Mouse (Mus musculus): Measurements from ENCODE around the gene Setd3. TPM values are rescaled to one million over a fixed set of nuclear protein-coding genes. Genes with fewer than 3 reads are reported as not detected.

Gene Setd3
- total and polyA plus RNA-seq, 2 experiments = 17.6 to 70.4 TPM

GRCm38 (mm10) chr12:108067231-108067630, 111.9 kb downstream of the Setd3 start:
- DNase-seq (ENCODE audit: extremely low read depth, low read depth, low spot score) = no peak

GRCm38 (mm10) chr12:108064396-108064998, 114.6 kb downstream of the Setd3 start:
- Histone ChIP-seq H3K4me3 (ENCODE audit: insufficient read depth, low read depth, low read length) (no peak overlapping the region), H3K36me3 (ENCODE audit: control insufficient read depth, insufficient read depth, low read length) (no peaks in the 10 kb centered on the region), H3K9ac (ENCODE audit: low read depth, low read length) (no peak overlapping the region), H3K79me2 (ENCODE audit: control insufficient read depth, insufficient read depth, low read length) (no peaks in the 10 kb centered on the region), H3K27ac (replicated peaks; ENCODE audit: insufficient read depth, low read depth, low read length) (no peak overlapping the region), H3K4me1 (ENCODE audit: control insufficient read depth, insufficient read depth, low read length) (no peaks in the 10 kb centered on the region), H3K27me3 (ENCODE audit: control insufficient read depth, insufficient read depth, low read length) (no peaks in the 10 kb centered on the region)
- TF ChIP-seq CTCF (IDR thresholded peaks at IDR 0.05; ENCODE audit: low read depth, low read length) (no peak), POLR2A (IDR thresholded peaks at IDR 0.05; ENCODE audit: extremely low read depth, insufficient read depth, low read length) (no peak)
- DNase-seq (ENCODE audit: extremely low read depth, low read depth, low spot score) = no peak
- WGBS = 71% methylated on average over 9 of the region's 9 CpGs

More at GRCm38 (mm10) chr12:108067231-108067630, 111.9 kb downstream of the Setd3 start:
- no peaks in the 10 kb centered on the region for H3K36me3 ChIP-seq (ENCODE audit: control insufficient read depth, insufficient read depth, low read length)
- TF ChIP-seq CTCF (IDR thresholded peaks at IDR 0.05; ENCODE audit: low read depth, low read length) = no peak
- no peak for TF ChIP-seq POLR2A (IDR thresholded peaks at IDR 0.05; ENCODE audit: extremely low read depth, insufficient read depth, low read length)
- H3K4me3 ChIP-seq (ENCODE audit: insufficient read depth, low read depth, low read length) = no peak overlapping the region
- H3K4me1 ChIP-seq (ENCODE audit: control insufficient read depth, insufficient read depth, low read length) = no peaks in the 10 kb centered on the region
- 82% methylated on average over 3 of the region's 3 CpGs for WGBS
- H3K79me2 ChIP-seq (ENCODE audit: control insufficient read depth, insufficient read depth, low read length) = no peaks in the 10 kb centered on the region
- H3K27me3 ChIP-seq (ENCODE audit: control insufficient read depth, insufficient read depth, low read length) = no peaks in the 10 kb centered on the region
- no peak overlapping the region for H3K9ac ChIP-seq (ENCODE audit: low read depth, low read length)
- no peak overlapping the region for H3K27ac ChIP-seq (replicated peaks; ENCODE audit: insufficient read depth, low read depth, low read length)

GRCm38 (mm10) chr12:108063986-108064385, 115.1 kb downstream of the Setd3 start:
- TF ChIP-seq CTCF (IDR thresholded peaks at IDR 0.05; ENCODE audit: low read depth, low read length) = no peak
- no peak for TF ChIP-seq POLR2A (IDR thresholded peaks at IDR 0.05; ENCODE audit: extremely low read depth, insufficient read depth, low read length)
- no peaks in the 10 kb centered on the region for H3K79me2 ChIP-seq (ENCODE audit: control insufficient read depth, insufficient read depth, low read length)
- WGBS = 37% methylated on average over 6 of the region's 6 CpGs

GRCm38 (mm10) chr12:108062137-108062536, 117.0 kb downstream of the Setd3 start:
- Histone ChIP-seq H3K79me2 (ENCODE audit: control insufficient read depth, insufficient read depth, low read length) (no peaks in the 10 kb centered on the region), H3K27me3 (ENCODE audit: control insufficient read depth, insufficient read depth, low read length) (no peaks in the 10 kb centered on the region), H3K4me1 (ENCODE audit: control insufficient read depth, insufficient read depth, low read length) (no peaks in the 10 kb centered on the region), H3K4me3 (ENCODE audit: insufficient read depth, low read depth, low read length) (no peak overlapping the region), H3K9ac (ENCODE audit: low read depth, low read length) (no peak overlapping the region), H3K27ac (replicated peaks; ENCODE audit: insufficient read depth, low read depth, low read length) (no peak overlapping the region), H3K36me3 (ENCODE audit: control insufficient read depth, insufficient read depth, low read length) (no peaks in the 10 kb centered on the region)
- TF ChIP-seq POLR2A (IDR thresholded peaks at IDR 0.05; ENCODE audit: extremely low read depth, insufficient read depth, low read length) = no peak
- TF ChIP-seq CTCF (IDR thresholded peaks at IDR 0.05; ENCODE audit: low read depth, low read length) = no peak
- WGBS = 62% methylated on average over 5 of the region's 5 CpGs
- no peak for DNase-seq (ENCODE audit: extremely low read depth, low read depth, low spot score)

More at GRCm38 (mm10) chr12:108063986-108064385, 115.1 kb downstream of the Setd3 start:
- Histone ChIP-seq H3K4me1 (ENCODE audit: control insufficient read depth, insufficient read depth, low read length) (no peaks in the 10 kb centered on the region), H3K9ac (ENCODE audit: low read depth, low read length) (no peak overlapping the region), H3K27ac (replicated peaks; ENCODE audit: insufficient read depth, low read depth, low read length) (no peak overlapping the region), H3K4me3 (ENCODE audit: insufficient read depth, low read depth, low read length) (no peak overlapping the region), H3K36me3 (ENCODE audit: control insufficient read depth, insufficient read depth, low read length) (no peaks in the 10 kb centered on the region), H3K27me3 (ENCODE audit: control insufficient read depth, insufficient read depth, low read length) (no peaks in the 10 kb centered on the region)
- DNase-seq (ENCODE audit: extremely low read depth, low read depth, low spot score) = no peak

GRCm38 (mm10) chr12:108061661-108062060, 117.5 kb downstream of the Setd3 start:
- WGBS = 80% methylated on average over 7 of the region's 7 CpGs
- Histone ChIP-seq H3K4me1 (ENCODE audit: control insufficient read depth, insufficient read depth, low read length) (no peaks in the 10 kb centered on the region), H3K79me2 (ENCODE audit: control insufficient read depth, insufficient read depth, low read length) (no peaks in the 10 kb centered on the region), H3K27ac (replicated peaks; ENCODE audit: insufficient read depth, low read depth, low read length) (no peak overlapping the region), H3K36me3 (ENCODE audit: control insufficient read depth, insufficient read depth, low read length) (no peaks in the 10 kb centered on the region), H3K9ac (ENCODE audit: low read depth, low read length) (no peak overlapping the region), H3K27me3 (ENCODE audit: control insufficient read depth, insufficient read depth, low read length) (no peaks in the 10 kb centered on the region), H3K4me3 (ENCODE audit: insufficient read depth, low read depth, low read length) (no peak overlapping the region)
- DNase-seq (ENCODE audit: extremely low read depth, low read depth, low spot score) = no peak
- no peak for TF ChIP-seq CTCF (IDR thresholded peaks at IDR 0.05; ENCODE audit: low read depth, low read length)
- TF ChIP-seq POLR2A (IDR thresholded peaks at IDR 0.05; ENCODE audit: extremely low read depth, insufficient read depth, low read length) = no peak

Other genes with a start within 250 kb of the Setd3 start
- 0.13 and 0.18 TPM in 2 replicates for gene Bcl11b, start 175.7 kb downstream of the Setd3 start, total RNA-seq (2014; rRNA removed)
- 0.19 and 0.39 TPM in 2 replicates for gene Bcl11b, start 175.7 kb downstream of the Setd3 start, polyA plus RNA-seq (2012; rRNA removed)
- 4.1 and 5.9 TPM in 2 replicates for gene Ccnk, start 265 bp upstream of the Setd3 start, total RNA-seq (2014; rRNA removed)
- 5.8 and 8.5 TPM in 2 replicates for gene Ccnk, start 265 bp upstream of the Setd3 start, polyA plus RNA-seq (2012; rRNA removed)
- gene Ccdc85c, start 96.1 kb upstream of the Setd3 start, total RNA-seq (2014; rRNA removed) = 4.1 and 7.1 TPM in 2 replicates
- 15.2 and 18.6 TPM in 2 replicates for gene Ccdc85c, start 96.1 kb upstream of the Setd3 start, polyA plus RNA-seq (2012; rRNA removed)
- gene Hhipl1, start 127.0 kb upstream of the Setd3 start, total RNA-seq (2014; rRNA removed) = 0.20 and 0.55 TPM in 2 replicates
- 0.37 and 0.50 TPM in 2 replicates for gene Hhipl1, start 127.0 kb upstream of the Setd3 start, polyA plus RNA-seq (2012; rRNA removed)
- gene Cyp46a1, start 155.1 kb upstream of the Setd3 start, total RNA-seq (2014; rRNA removed) = 0.81 and 0.83 TPM in 2 replicates
- 2.5 and 3.0 TPM in 2 replicates for gene Cyp46a1, start 155.1 kb upstream of the Setd3 start, polyA plus RNA-seq (2012; rRNA removed)
- gene Eml1, start 191.6 kb upstream of the Setd3 start, total RNA-seq (2014; rRNA removed) = 2.6 and 2.9 TPM in 2 replicates
- gene Eml1, start 191.6 kb upstream of the Setd3 start, polyA plus RNA-seq (2012; rRNA removed) = 1.3 and 2.0 TPM in 2 replicates

All from liver, adult 2 months (tissue).